ENCODE assay signal across 8 mouse cellular contexts in genomic region chr5:93205371-93206108, GRCm38 (mm10). TPM values are rescaled to one million over a fixed set of nuclear protein-coding genes. Genes with fewer than 3 reads are reported as not detected.
DNase-seq lines count a peak whose midpoint lies in the region; ATAC-seq and TF ChIP-seq lines count a peak whose summit lies in the region.

No protein-coding gene starts in this region.

- DNase-seq in Patski (ENCODE audit: low read depth, low spot score) = no peak
- peak; percentile 78 for DNase-seq in cerebellum, adult 9-10 months
- DNase-seq in frontal cortex, adult 2 months (ENCODE audit: extremely low spot score in 1 of 2, low spot score in 1 of 2) = peak; percentile 22 to 38
- DNase-seq in layer of hippocampus, postnatal 36 days = peak; percentile 41 to 61
- DNase-seq in lung, postnatal 25 days (ENCODE audit: low spot score) = peak; percentile 69
- DNase-seq in retina, postnatal 1 day = peak; percentile 71
- peak; percentile 83 for DNase-seq in thymus, postnatal 4 days

- peak overlapping the region; percentile 96 for H3K27ac ChIP-seq in hindbrain, embryonic 12.5 days

- H3K9me3 ChIP-seq in hindbrain, embryonic 12.5 days (replicated peaks) = no peaks in the 10 kb centered on the region

- no peak for TF ChIP-seq CTCF in Patski (IDR thresholded peaks at IDR 0.05)

- peak overlapping the region; percentile 97 for H3K9ac ChIP-seq in hindbrain, embryonic 12.5 days

- CTCF ChIA-PET in Patski (lab: Charles Lee) = interaction anchor here (1.2 to 2.6 kb wide), 3 partner anchors 9 to 118 kb away, joined by 4 to 10 read pairs (median 6); no protein-coding TSS in a partner anchor

- in situ Hi-C loops in Patski (cut with MboI; ENCODE audit: low pct_unique_long_range_greater_than_20kb) = loop anchor here (5.0 to 25.0 kb wide), 2 partner anchors 62 to 232 kb away; partner anchors contain the start of gene Ccng2

- no peaks in the 10 kb centered on the region for H3K27me3 ChIP-seq in Patski
- no peaks in the 10 kb centered on the region for H3K27me3 ChIP-seq in hindbrain, embryonic 12.5 days

- POLR2A ChIA-PET in Patski (lab: Charles Lee) = interaction anchor here (0.7 to 2.5 kb wide), 7 partner anchors 11 to 739 kb away, joined by 3 to 12 read pairs (median 6); no protein-coding TSS in a partner anchor

- WGBS in hindbrain, embryonic 12.5 days = under 1% methylated on average over 53 of the region's 63 CpGs

- peak; percentile 19 for ATAC-seq in Patski
- peak; percentile 68 for ATAC-seq in hindbrain, embryonic 12.5 days (ENCODE audit: low FRiP score)

- H3K4me1 ChIP-seq in hindbrain, embryonic 12.5 days = peaks cover 16% of the 10 kb centered on the region

- peak overlapping the region; percentile 88 for H3K4me3 ChIP-seq in hindbrain, embryonic 12.5 days

- peaks cover 10% of the 10 kb centered on the region for H3K36me3 ChIP-seq in hindbrain, embryonic 12.5 days

- peak overlapping the region; percentile 81 for H3K4me2 ChIP-seq in hindbrain, embryonic 12.5 days (replicated peaks)

RNA-seq across cellular contexts. Expression of gene Ccni, which starts 0.8 kb away (rescaled TPM):
- polyA plus RNA-seq in Patski (2021) = 239 TPM
- polyA plus RNA-seq in frontal cortex, adult 2 months (2012; rRNA removed) = 178 and 179 TPM in 2 replicates
- 161 and 170 TPM in 2 replicates for polyA plus RNA-seq in hindbrain, embryonic 12.5 days (2016; fragmentation: Nextera tagmentation; extraction: Ambion mirVana)
- 100 to 1,000 TPM; 261 to 273 TPM for total RNA-seq in layer of hippocampus, postnatal 36 days (2021)

RNA-seq across cellular contexts. Expression of gene 2010109A12Rik, which starts 0.8 kb away (rescaled TPM):
- polyA plus RNA-seq in Patski (2021) = 0.17 TPM
- polyA plus RNA-seq in frontal cortex, adult 2 months (2012; rRNA removed) = 0.63 and 0.64 TPM in 2 replicates
- 1.5 and 2.9 TPM in 2 replicates for polyA plus RNA-seq in hindbrain, embryonic 12.5 days (2016; fragmentation: Nextera tagmentation; extraction: Ambion mirVana)
- 1 to 10 TPM; 1.9 to 2.4 TPM for total RNA-seq in layer of hippocampus, postnatal 36 days (2021)
